Mouse (Mus musculus) MEL (cell line): Measurements from ENCODE around the gene Prc1. TPM values are rescaled to one million over a fixed set of nuclear protein-coding genes. Genes with fewer than 3 reads are reported as not detected.

Experiments used
- DNase-seq: peaks from one replicate; pipeline ENCODE4 v3.0.0; 2011; ENCODE audit warnings: low read depth, low spot score
- H3K27ac ChIP-seq: 2 replicates; pipeline ENCODE4 v1.5.1; 2012; ENCODE audit warnings: low read depth, mild to moderate bottlenecking, control low read depth, low read length, moderate library complexity; ENCODE audit not compliant: control insufficient read depth
- H3K27me3 ChIP-seq, 2 experiments: fragments of 150-350 bp in 1 of 2; sonication (generic) in 1 of 2; 2 replicates each; pipeline ENCODE4 v1.6.1; 2012; ENCODE audit warnings: low read length in 2 of 2, mild to moderate bottlenecking in 2 of 2, improper control_type of control experiment in 1 of 2, moderate library complexity in 1 of 2; ENCODE audit not compliant: insufficient read depth in 2 of 2, control insufficient read depth in 1 of 2
- H3K36me3 ChIP-seq, 2 experiments: 2 replicates each; pipeline ENCODE4 v1.6.1; 2012 to 2014; ENCODE audit warnings: low read length in 2 of 2, improper control_type of control experiment in 1 of 2, inconsistent platforms in 1 of 2, mild to moderate bottlenecking in 1 of 2; ENCODE audit not compliant: insufficient read depth in 2 of 2, control insufficient read depth in 1 of 2
- H3K4me1 ChIP-seq, 2 experiments: fragments of 150-350 bp in 1 of 2; sonication (generic) in 1 of 2; 2 replicates each; pipeline ENCODE4 v1.6.1; 2012; ENCODE audit warnings: low read length in 2 of 2, improper control_type of control experiment in 1 of 2, mild to moderate bottlenecking in 1 of 2; ENCODE audit not compliant: insufficient read depth in 2 of 2, control insufficient read depth in 1 of 2
- H3K4me3 ChIP-seq, 2 experiments: fragments of 150-350 bp in 1 of 2; sonication (generic) in 1 of 2; 2 replicates each; pipeline ENCODE4 v1.5.1; 2012; ENCODE audit warnings: low read depth in 2 of 2, low read length in 2 of 2, mild to moderate bottlenecking in 2 of 2, moderate library complexity in 2 of 2, control low read depth in 1 of 2, improper control_type of control experiment in 1 of 2; ENCODE audit not compliant: control insufficient read depth in 1 of 2, insufficient read depth in 1 of 2
- H3K79me2 ChIP-seq: 2 replicates; pipeline ENCODE4 v1.6.1; 2012; ENCODE audit warnings: mild to moderate bottlenecking, low read length, moderate library complexity; ENCODE audit not compliant: control insufficient read depth, poor library complexity, insufficient read depth
- H3K9ac ChIP-seq: 2 replicates; pipeline ENCODE4 v1.6.1; 2012; ENCODE audit warnings: low read depth, mild to moderate bottlenecking, control low read depth, low read length, moderate library complexity; ENCODE audit not compliant: control insufficient read depth, poor library complexity, severe bottlenecking
- H3K9me3 ChIP-seq: fragments of 150-350 bp; sonication (generic); replicated peaks from 2 replicates; pipeline ENCODE4 v1.6.1; 2012; ENCODE audit warnings: mild to moderate bottlenecking, low read length, improper control_type of control experiment, moderate library complexity; ENCODE audit not compliant: insufficient read depth
- EP300 ChIP-seq, 2 experiments: IDR thresholded peaks; 2 replicates each; pipeline ENCODE4 v1.6.1; 2011; ENCODE audit warnings: improper control_type of control experiment in 2 of 2, low read length in 2 of 2, low read depth in 1 of 2, mild to moderate bottlenecking in 1 of 2
- ETS1 ChIP-seq: IDR thresholded peaks from 2 replicates; pipeline ENCODE4 v1.6.1; 2012; ENCODE audit warnings: low read depth, mild to moderate bottlenecking, inconsistent platforms, low read length, improper control_type of control experiment, moderate library complexity
- MAFK ChIP-seq: IDR thresholded peaks from 2 replicates; pipeline ENCODE4 v1.6.1; 2011; ENCODE audit warnings: low read depth, mild to moderate bottlenecking, low read length, improper control_type of control experiment, borderline replicate concordance
- MAZ ChIP-seq: IDR thresholded peaks from 2 replicates; pipeline ENCODE4 v1.6.1; 2012; ENCODE audit warnings: low read depth, mild to moderate bottlenecking, inconsistent platforms, low read length, improper control_type of control experiment
- MXI1 ChIP-seq: IDR thresholded peaks from 2 replicates; pipeline ENCODE4 v1.6.1; 2011; ENCODE audit warnings: mild to moderate bottlenecking, low read depth, low read length, improper control_type of control experiment
- MYB ChIP-seq: IDR thresholded peaks from 2 replicates; pipeline ENCODE4 v1.6.1; 2011; ENCODE audit warnings: mild to moderate bottlenecking, low read depth, low read length, improper control_type of control experiment
- POLR2AphosphoS5 ChIP-seq: IDR thresholded peaks from 2 replicates; pipeline ENCODE4 v1.6.1; 2012; ENCODE audit warnings: low read depth, borderline replicate concordance, mild to moderate bottlenecking, inconsistent platforms, low read length, moderate library complexity, mixed read lengths
- RCOR1 ChIP-seq: IDR thresholded peaks from 2 replicates; pipeline ENCODE4 v1.6.1; 2012; ENCODE audit warnings: low read depth, mild to moderate bottlenecking, inconsistent platforms, low read length, improper control_type of control experiment
- SIN3A ChIP-seq: IDR thresholded peaks from 2 replicates; pipeline ENCODE4 v1.6.1; 2012; ENCODE audit warnings: low read length, improper control_type of control experiment, inconsistent platforms
- UBTF ChIP-seq: IDR thresholded peaks from 2 replicates; pipeline ENCODE4 v1.6.1; 2012; ENCODE audit warnings: low read depth, mild to moderate bottlenecking, inconsistent platforms, low read length, improper control_type of control experiment, moderate library complexity, borderline replicate concordance; ENCODE audit not compliant: insufficient read depth
- polyA plus RNA-seq, 2 experiments: library from polyadenylated mRNA; stranded (reverse) in 1 of 2; unstranded in 1 of 2; fragments of >175 nt in 1 of 2; fragments of >200 nt in 1 of 2; gene quantifications; 2 replicates each; pipeline versions ENCODE4 v1.2.1 to v1.2.4; 2012; ENCODE audit warnings: low replicate concordance in 2 of 2, low read depth in 1 of 2; ENCODE audit not compliant: insufficient read length in 2 of 2, insufficient read depth in 1 of 2, missing spikeins in 1 of 2
- total RNA-seq: library from RNA; depleted of rRNA; stranded (reverse); fragments of 300-350 nt; gene quantifications from 2 replicates; pipeline ENCODE4 v1.2.3, GENCODE M21; 2012; rRNA removed

The Prc1 gene
- total and polyA plus RNA-seq, 3 experiments = 68.5 to 108 (median 82.2) TPM

DNA sequence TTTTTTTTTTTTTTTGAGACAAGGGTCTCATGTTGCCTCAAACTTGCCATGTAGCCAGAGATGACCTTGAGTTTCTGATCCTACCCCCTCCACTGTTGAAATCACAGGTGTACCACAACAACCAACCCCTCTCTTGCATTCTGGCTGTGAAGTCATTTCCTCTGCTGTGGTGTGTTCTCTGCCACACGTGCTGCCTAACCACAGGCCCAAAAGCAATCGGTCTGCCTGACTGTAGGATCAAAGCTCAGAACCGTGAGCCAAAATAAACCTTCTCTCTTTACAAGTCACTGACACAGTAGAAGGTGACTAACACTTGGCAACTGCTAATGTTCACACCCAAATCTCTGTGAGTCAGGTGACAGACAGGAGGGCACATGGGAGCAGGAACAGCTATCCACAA lies 66.2 kb downstream of the Prc1 start:
- Histone ChIP-seq H3K27ac (no peak overlapping the region), H3K36me3 (peaks cover 0 to 2% of the 10 kb centered on the region in 2 experiments; a peak in 1 of 4 replicates), H3K9ac (no peak overlapping the region), H3K9me3 (no peaks in the 10 kb centered on the region), H3K4me3 (no peak overlapping the region), H3K27me3 (no peaks in the 10 kb centered on the region), H3K79me2 (no peaks in the 10 kb centered on the region), H3K4me1 (no peaks in the 10 kb centered on the region)
- DNase-seq = no peak
- TF ChIP-seq MXI1 (no peak), MAFK (no peak), ETS1 (no peak)
- TF ChIP-seq, all 39 proteins: peak for 0

DNA sequence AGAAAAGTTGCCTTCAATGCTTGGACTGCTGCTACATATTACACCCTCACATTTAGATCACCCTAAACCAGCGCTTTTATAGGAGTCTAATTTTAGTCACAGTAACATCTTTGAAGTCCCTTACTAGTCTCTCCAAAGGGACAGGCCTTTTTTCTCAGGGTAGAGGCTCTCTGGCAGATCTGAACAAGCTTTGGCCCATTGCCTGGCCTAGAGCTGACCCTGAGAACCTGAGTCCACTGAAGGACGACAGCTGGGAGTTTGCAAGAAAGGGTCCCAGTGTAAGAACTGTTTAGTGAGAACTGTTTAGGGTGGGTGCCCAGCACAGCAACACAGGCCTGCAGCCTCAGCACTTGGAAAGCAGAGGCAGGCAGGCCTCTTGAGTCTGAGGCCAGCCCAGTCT lies 71.5 kb downstream of the Prc1 start:
- DNase-seq = no peak
- Histone ChIP-seq H3K9me3 (no peaks in the 10 kb centered on the region), H3K9ac (no peak overlapping the region), H3K27me3 (no peaks in the 10 kb centered on the region), H3K36me3 (peaks cover 2 to 3% of the 10 kb centered on the region in 2 experiments; a peak in 3 of 4 replicates), H3K4me3 (no peak overlapping the region), H3K27ac (no peak overlapping the region), H3K4me1 (peaks cover 0 to 16% of the 10 kb centered on the region in 2 experiments; a peak in 2 of 4 replicates), H3K79me2 (no peaks in the 10 kb centered on the region; the same call in 1 of the 2 replicates)
- no peak for TF ChIP-seq EP300 (IDR thresholded peaks at IDR 0.05; ENCODE audit: low read depth in 1 of 2, low read length in 2 of 2)
- no peak for TF ChIP-seq POLR2AphosphoS5
- no peak for TF ChIP-seq RCOR1
- no peak for TF ChIP-seq MYB
- no peak for TF ChIP-seq ETS1
- no peak for TF ChIP-seq SIN3A
- TF ChIP-seq UBTF = no peak
- TF ChIP-seq MAZ = no peak

Other genes starting within 250 kb of the Prc1 start
- 121 and 141 TPM in 2 replicates for gene Idh2, start 179.1 kb upstream of the Prc1 start, total RNA-seq
- gene Idh2, start 179.1 kb upstream of the Prc1 start, polyA plus RNA-seq = 100 to 1,000 TPM; 181 to 268 TPM
- gene Sema4b, start 107.6 kb upstream of the Prc1 start, total RNA-seq = 8.4 and 10.9 TPM in 2 replicates
- 10 to 100 TPM in 1 of 2 experiments, not detected in 1; 17.3 TPM for gene Sema4b, start 107.6 kb upstream of the Prc1 start, polyA plus RNA-seq
- 69.3 and 84.5 TPM in 2 replicates for gene Cib1, start 61.6 kb upstream of the Prc1 start, total RNA-seq
- 100 to 1,000 TPM in 1 of 2 experiments, not detected in 1; 145 TPM for gene Cib1, start 61.6 kb upstream of the Prc1 start, polyA plus RNA-seq
- 3.4 and 4.0 TPM in 2 replicates for gene Gdpgp1, start 61.6 kb upstream of the Prc1 start, total RNA-seq
- 1 to 10 TPM in 1 of 2 experiments, not detected in 1; 4.6 TPM for gene Gdpgp1, start 61.6 kb upstream of the Prc1 start, polyA plus RNA-seq
- gene Ttll13, start 48.1 kb upstream of the Prc1 start, total RNA-seq = 0.39 and 0.46 TPM in 2 replicates
- gene Ttll13, start 48.1 kb upstream of the Prc1 start, polyA plus RNA-seq = under 1 TPM in 1 of 2 experiments, not detected in 1; 0.40 TPM
- gene Ngrn, start 33.2 kb upstream of the Prc1 start, total RNA-seq = 42.8 and 48.0 TPM in 2 replicates
- 10 to 100 TPM in 1 of 2 experiments, not detected in 1; 37.2 TPM for gene Ngrn, start 33.2 kb upstream of the Prc1 start, polyA plus RNA-seq
- 24.9 and 27.6 TPM in 2 replicates for gene Vps33b, start 24.8 kb upstream of the Prc1 start, total RNA-seq
- 10 to 100 TPM in 1 of 2 experiments, not detected in 1; 23.4 TPM for gene Vps33b, start 24.8 kb upstream of the Prc1 start, polyA plus RNA-seq
- gene Rccd1, start 30.0 kb downstream of the Prc1 start, total RNA-seq = 13.8 and 20.2 TPM in 2 replicates
- 10 to 100 TPM in 1 of 2 experiments, not detected in 1; 16.8 TPM for gene Rccd1, start 30.0 kb downstream of the Prc1 start, polyA plus RNA-seq
- 20.3 and 28.2 TPM in 2 replicates for gene Unc45a, start 46.6 kb downstream of the Prc1 start, total RNA-seq
- 10 to 100 TPM in 1 of 2 experiments, not detected in 1; 26.1 TPM for gene Unc45a, start 46.6 kb downstream of the Prc1 start, polyA plus RNA-seq
- 47.6 and 58.1 TPM in 2 replicates for gene Hddc3, start 48.7 kb downstream of the Prc1 start, total RNA-seq
- 10 to 100 TPM in 1 of 2 experiments, not detected in 1; 47.1 TPM for gene Hddc3, start 48.7 kb downstream of the Prc1 start, polyA plus RNA-seq
- 17.4 and 19.2 TPM in 2 replicates for gene Man2a2, start 76.9 kb downstream of the Prc1 start, total RNA-seq
- gene Man2a2, start 76.9 kb downstream of the Prc1 start, polyA plus RNA-seq = 10 to 100 TPM in 1 of 2 experiments, not detected in 1; 38.6 TPM
- gene Fes, start 93.5 kb downstream of the Prc1 start, total RNA-seq = 1.3 and 2.7 TPM in 2 replicates
- 1 to 10 TPM in 1 of 2 experiments, not detected in 1; 6.6 TPM for gene Fes, start 93.5 kb downstream of the Prc1 start, polyA plus RNA-seq
- 11.6 and 13.7 TPM in 2 replicates for gene Furin, start 111.0 kb downstream of the Prc1 start, total RNA-seq
- gene Furin, start 111.0 kb downstream of the Prc1 start, polyA plus RNA-seq = 10 to 100 TPM in 1 of 2 experiments, not detected in 1; 32.3 TPM
- gene Blm, start 240.7 kb downstream of the Prc1 start, total RNA-seq = 24.6 and 28.5 TPM in 2 replicates
- gene Blm, start 240.7 kb downstream of the Prc1 start, polyA plus RNA-seq = 10 to 100 TPM; 52.0 to 83.8 TPM